Mouse (Mus musculus): ENCODE data around the gene Galnt18.

GRCm38 (mm10) chr7:111766145-111766767, 13.5 kb downstream of the Galnt18 start:
- no peak for TF ChIP-seq HCFC1 (IDR thresholded peaks at IDR 0.05; ENCODE audit: borderline replicate concordance, insufficient read depth, low read length)
- no peak for TF ChIP-seq MAFK (IDR thresholded peaks at IDR 0.05; ENCODE audit: insufficient read depth, low read depth, low read length)
- no peak for TF ChIP-seq CHD2 (IDR thresholded peaks at IDR 0.05; ENCODE audit: low read depth, low read length)
- TF ChIP-seq ZNF384 (IDR thresholded peaks at IDR 0.05; ENCODE audit: low read depth, low read length): no peak

Measured in ES-E14 (cell line).